Mouse (Mus musculus) lung, adult 10 weeks (tissue): Measurements from ENCODE around the gene Rbck1. TPM values are rescaled to one million over a fixed set of nuclear protein-coding genes. Genes with fewer than 3 reads are reported as not detected.

Experiments
- polyA plus RNA-seq: library from polyadenylated mRNA; stranded (reverse); fragments of 350-450 nt; fragmentation: Illumina TruSeq; extraction: RNeasy Lipid Tissue Mini Kit (QIAGEN cat#74804); gene quantifications from one replicate; pipeline ENCODE4 v1.2.3, GENCODE M21; 2014; ENCODE audit warnings: low read depth, low replicate concordance; ENCODE audit not compliant: insufficient read depth

Rbck1 gene
- 61.4 TPM for polyA plus RNA-seq

DNA sequence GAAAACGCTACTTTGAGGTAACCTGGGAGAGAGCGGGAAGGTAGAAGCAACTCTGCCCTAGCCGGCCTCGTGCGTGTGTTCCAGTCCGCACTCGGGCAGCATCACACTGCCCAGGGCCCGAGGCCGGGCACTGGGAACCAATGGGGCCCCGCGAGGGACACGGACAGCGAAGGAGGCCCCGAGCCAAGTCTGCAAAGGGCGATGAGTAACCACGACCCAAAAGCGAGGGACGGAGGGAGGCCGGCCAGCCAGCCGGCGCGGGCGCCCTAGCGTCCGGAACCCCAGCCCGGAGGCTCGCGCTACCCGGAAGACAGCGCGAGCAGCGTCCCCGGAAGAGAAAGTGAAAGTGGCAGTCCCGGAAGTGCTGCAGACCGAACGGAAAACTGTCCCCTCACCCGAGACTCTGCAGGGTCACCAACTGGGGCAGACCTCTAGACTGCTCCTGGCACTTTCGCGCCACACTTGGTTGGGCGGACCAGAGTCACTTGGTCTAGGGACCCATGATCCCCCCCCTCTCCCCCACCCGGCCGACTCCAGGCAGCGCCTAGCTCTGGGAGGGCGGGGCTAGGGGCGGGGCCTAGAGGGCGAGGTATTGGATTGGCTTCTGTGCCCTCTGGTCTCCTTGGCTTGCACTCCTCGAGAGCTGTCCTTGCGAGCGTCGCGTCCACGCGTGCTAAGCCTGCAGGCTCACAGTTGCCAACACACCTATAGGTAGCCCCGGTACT is at the start of gene Rbck1:
TSS of gene Rbck1 (minus strand) at position 553 of the 725 bp plus-strand sequence.

DNA sequence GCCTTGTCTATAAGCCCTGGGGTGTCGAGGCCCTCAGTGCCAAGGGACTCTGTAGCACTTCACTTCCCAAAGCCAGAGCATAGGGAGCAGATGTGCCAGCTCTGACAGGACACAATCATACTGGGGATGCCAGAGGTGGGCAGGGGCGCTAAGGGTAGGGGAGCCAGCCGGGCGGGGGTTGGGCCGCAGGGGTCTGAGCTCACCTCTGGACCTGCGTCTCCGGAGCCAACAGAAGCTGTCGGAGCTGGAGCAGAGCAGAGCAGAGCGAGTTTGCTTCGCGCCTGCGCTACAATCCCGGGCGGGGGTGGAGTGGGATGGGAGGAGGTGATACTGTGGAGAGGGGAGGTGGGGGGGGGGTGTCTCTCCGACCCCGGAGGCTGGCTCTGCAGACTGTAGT is 43.9 kb upstream of the Rbck1 start, which contains the start of gene Nrsn2:
TSS of gene Nrsn2 (minus strand) at position 294 of the 397 bp plus-strand sequence.

DNA sequence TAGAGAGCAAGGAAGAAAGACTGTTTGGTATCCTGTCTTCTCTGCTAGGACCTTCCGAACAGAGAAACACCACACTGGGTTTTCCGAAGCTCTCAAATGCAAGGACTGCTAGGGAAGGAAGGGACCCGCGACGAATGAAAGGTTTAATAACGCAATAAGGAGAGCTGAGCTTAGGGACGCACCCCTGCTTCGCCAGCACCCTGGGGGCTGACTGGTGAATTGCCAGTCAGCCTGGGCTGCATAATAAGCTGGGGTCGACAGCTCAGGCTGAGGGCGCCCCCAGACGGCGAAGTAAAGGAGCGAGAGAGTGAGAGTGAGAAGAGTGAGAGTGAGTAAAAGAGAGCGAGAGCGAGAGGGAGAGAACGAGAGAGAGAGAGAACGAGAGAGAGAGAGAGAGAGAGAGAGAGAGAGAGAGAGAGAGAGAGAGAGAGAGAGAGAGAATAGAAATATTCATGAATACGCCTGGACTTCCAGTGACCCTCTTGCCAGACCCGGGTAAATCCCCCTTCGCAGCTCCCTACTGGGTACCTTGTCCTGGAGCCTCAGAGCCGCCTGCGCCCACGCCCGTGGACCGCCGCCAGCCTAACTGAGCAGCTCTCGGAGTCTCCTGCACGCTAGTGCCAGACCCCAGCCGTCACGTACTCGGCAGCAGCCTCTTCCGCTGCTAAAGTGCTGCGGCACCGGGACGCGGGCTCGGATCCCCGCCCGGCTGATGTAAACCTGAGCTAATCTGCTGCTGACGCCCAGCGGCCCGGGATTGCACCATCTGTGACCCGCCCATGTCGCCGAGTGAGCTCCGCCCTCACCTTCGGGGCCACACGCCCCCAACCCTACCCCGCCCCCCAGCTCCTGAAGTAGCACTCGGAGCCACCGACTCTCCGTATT is 11.1 kb upstream of the Rbck1 start, which contains the start of gene Trib3:
TSS of gene Trib3 (minus strand) at position 704 of the 885 bp plus-strand sequence.

DNA sequence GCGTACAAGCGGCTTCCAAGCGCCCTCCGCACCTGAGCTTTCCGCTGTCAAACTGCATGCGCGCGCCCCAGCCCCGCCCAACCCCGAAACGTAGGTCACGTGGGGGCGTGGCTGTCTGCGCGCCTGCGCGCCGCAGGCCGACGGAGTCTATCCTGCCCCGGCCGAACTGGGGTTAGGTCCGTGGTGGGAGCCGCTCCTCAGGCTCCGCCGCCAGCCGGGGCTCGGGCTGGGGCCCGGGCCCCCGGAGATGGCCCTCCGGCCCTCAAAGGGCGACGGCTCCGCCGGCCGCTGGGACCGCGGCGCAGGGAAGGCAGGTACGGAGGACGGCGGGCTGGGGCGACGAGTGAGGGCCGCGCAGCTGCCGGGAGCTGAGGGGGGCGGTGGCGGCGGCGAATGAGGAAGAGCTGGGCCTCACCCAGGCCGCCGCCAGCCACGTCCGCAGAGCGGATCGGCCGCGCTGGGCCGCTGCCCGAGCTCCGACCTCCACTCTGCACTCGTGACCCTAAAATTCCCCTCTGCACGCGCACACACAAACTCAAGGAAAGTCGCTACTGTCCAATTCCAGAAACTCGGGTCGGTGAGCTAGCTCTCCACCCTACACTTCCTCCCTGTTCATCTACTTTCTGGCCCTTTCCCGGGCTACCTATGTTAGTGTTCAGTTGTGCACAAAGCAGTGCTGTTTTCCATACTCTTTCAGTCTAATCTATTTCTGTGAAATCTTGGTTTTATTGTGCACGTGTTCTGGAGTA is 38.6 kb downstream of the Rbck1 start, which contains the start of gene Tbc1d20:
TSS of gene Tbc1d20 (plus strand) at position 102 of the 749 bp plus-strand sequence.

Other genes starting within 250 kb of the Rbck1 start
- gene Srxn1, start 227.1 kb downstream of the Rbck1 start, polyA plus RNA-seq, result 13.4 TPM
- gene Tcf15, start 189.1 kb downstream of the Rbck1 start, polyA plus RNA-seq, result 0.76 TPM
- gene Csnk2a1, start 105.8 kb downstream of the Rbck1 start, polyA plus RNA-seq, result 36.7 TPM
- gene Tbc1d20, start 38.8 kb downstream of the Rbck1 start, polyA plus RNA-seq, result 38.9 TPM
- 4.1 TPM for gene Trib3, start 11.4 kb upstream of the Rbck1 start, polyA plus RNA-seq
- gene Nrsn2, start 44.0 kb upstream of the Rbck1 start, polyA plus RNA-seq, result not detected
- 1.6 TPM for gene Sox12, start 65.4 kb upstream of the Rbck1 start, polyA plus RNA-seq
- gene Zcchc3, start 82.4 kb upstream of the Rbck1 start, polyA plus RNA-seq, result 3.9 TPM
- gene 6820408C15Rik, start 82.9 kb upstream of the Rbck1 start, polyA plus RNA-seq, result 11.0 TPM
- gene Defb23, start 132.0 kb upstream of the Rbck1 start, polyA plus RNA-seq, result not detected
- not detected for gene Defb20, start 144.4 kb upstream of the Rbck1 start, polyA plus RNA-seq
- gene Defb22, start 157.5 kb upstream of the Rbck1 start, polyA plus RNA-seq, result not detected
- not detected for gene Defb26, start 179.0 kb upstream of the Rbck1 start, polyA plus RNA-seq
- not detected for gene Defb28, start 185.6 kb upstream of the Rbck1 start, polyA plus RNA-seq
- not detected for gene Defb29, start 207.4 kb upstream of the Rbck1 start, polyA plus RNA-seq
- not detected for gene Gm17416, start 236.7 kb upstream of the Rbck1 start, polyA plus RNA-seq
- gene Defb21, start 240.1 kb upstream of the Rbck1 start, polyA plus RNA-seq, result not detected
- not detected for gene Defb19, start 247.7 kb upstream of the Rbck1 start, polyA plus RNA-seq